Mouse (Mus musculus) G1E (cell line): ENCODE data around the gene Fam186b. TPM values are rescaled to one million over a fixed set of nuclear protein-coding genes. Genes with fewer than 3 reads are reported as not detected.

ENCODE experiments used
- ATAC-seq: 2 replicates; pipeline ENCODE4 v1.8.0; 2016; ENCODE audit warnings: mild to moderate bottlenecking; ENCODE audit not compliant: insufficient number of reproducible peaks, poor library complexity, low FRiP score, severe bottlenecking; ENCODE audit errors: extremely low read depth
- DNase-seq: peaks from one replicate; pipeline ENCODE4 v3.0.0; 2012; ENCODE audit warnings: low spot score
- H3K27me3 ChIP-seq: 2 replicates; pipeline ENCODE4 v1.6.1; 2012; ENCODE audit warnings: mild to moderate bottlenecking, low read length, inconsistent platforms; ENCODE audit not compliant: insufficient read depth
- H3K36me3 ChIP-seq: replicated peaks from 2 replicates; pipeline ENCODE3; 2012; ENCODE audit warnings: mild to moderate bottlenecking, inconsistent platforms
- H3K4me1 ChIP-seq: 2 replicates; pipeline ENCODE4 v1.6.1; 2012; ENCODE audit warnings: low read depth, low read length, inconsistent platforms, mixed read lengths; ENCODE audit not compliant: insufficient read depth
- H3K4me3 ChIP-seq: 2 replicates; pipeline ENCODE4 v1.5.1; 2012; ENCODE audit warnings: low read depth, mild to moderate bottlenecking, inconsistent platforms, low read length, moderate library complexity, mixed read lengths
- H3K9me3 ChIP-seq: replicated peaks from 2 replicates; pipeline ENCODE4 v1.6.1; 2012; ENCODE audit warnings: inconsistent platforms
- CTCF ChIP-seq: IDR thresholded peaks from 2 replicates; pipeline ENCODE4 v1.5.1; 2012; ENCODE audit warnings: low read depth, low read length, inconsistent platforms, mixed read lengths
- GATA1 ChIP-seq: IDR thresholded peaks from 2 replicates; pipeline ENCODE4 v1.6.1; 2012; ENCODE audit warnings: borderline replicate concordance, low read length, inconsistent platforms, mixed read lengths
- GATA2 ChIP-seq: IDR thresholded peaks from 2 replicates; pipeline ENCODE4 v1.6.1; 2012; ENCODE audit warnings: low read depth, low read length, inconsistent platforms, borderline replicate concordance
- POLR2AphosphoS5 ChIP-seq: IDR thresholded peaks from 2 replicates; pipeline ENCODE4 v1.6.1; 2012; ENCODE audit warnings: low read depth, low read length, inconsistent platforms; ENCODE audit not compliant: insufficient replicate concordance
- TAL1 ChIP-seq: conservative IDR thresholded peaks from 2 replicates; pipeline ENCODE4 v1.6.1; 2012; ENCODE audit warnings: low read depth, low read length, inconsistent platforms, mixed read lengths
- polyA plus RNA-seq: library from polyadenylated mRNA; stranded (reverse); fragments of >175 nt; gene quantifications from 2 replicates; pipeline ENCODE4 v1.2.3, GENCODE M21; 2012
- total RNA-seq, 2 experiments: library from RNA; stranded (forward) in 1 of 2; stranded (reverse) in 1 of 2; fragments of 200-1000 nt in 1 of 2; fragments of >200 nt in 1 of 2; fragmentation: Nextera tagmentation in 1 of 2; gene quantifications; 2 replicates each; pipeline ENCODE4 v1.2.3; 2014 to 2017

Fam186b gene
- total and polyA plus RNA-seq, 3 experiments: not detected

DNA sequence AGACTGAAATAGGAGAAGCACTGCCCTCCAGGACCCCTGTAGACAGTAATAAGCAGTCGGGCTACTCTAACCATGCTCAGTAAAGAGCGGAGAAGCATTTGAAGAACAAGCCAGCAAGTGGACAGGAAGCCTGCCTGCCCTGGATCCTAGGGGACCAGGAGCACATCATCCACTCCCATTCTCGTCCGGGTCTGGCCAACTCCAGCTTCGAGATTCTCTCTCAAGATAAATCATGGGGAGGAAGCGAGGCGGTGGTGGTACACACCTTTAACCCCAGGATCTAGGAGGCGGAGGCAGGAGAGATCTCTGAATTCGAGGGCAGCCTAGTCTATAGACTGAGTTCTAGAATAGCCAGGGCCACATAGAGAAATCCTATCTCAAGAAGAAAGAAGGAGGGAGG, 28.5 kb upstream of the Fam186b start:
- no peak overlapping the region for H3K4me3 ChIP-seq
- TF ChIP-seq POLR2AphosphoS5 (no peak), CTCF (no peak), TAL1 (no peak), GATA1 (no peak), GATA2 (no peak)
- peaks cover 42% of the 10 kb centered on the region for H3K27me3 ChIP-seq
- DNase-seq (no peak), ATAC-seq (no peak)
- no peaks in the 10 kb centered on the region for H3K4me1 ChIP-seq
- no peaks in the 10 kb centered on the region for H3K36me3 ChIP-seq
- no peaks in the 10 kb centered on the region for H3K9me3 ChIP-seq

DNA sequence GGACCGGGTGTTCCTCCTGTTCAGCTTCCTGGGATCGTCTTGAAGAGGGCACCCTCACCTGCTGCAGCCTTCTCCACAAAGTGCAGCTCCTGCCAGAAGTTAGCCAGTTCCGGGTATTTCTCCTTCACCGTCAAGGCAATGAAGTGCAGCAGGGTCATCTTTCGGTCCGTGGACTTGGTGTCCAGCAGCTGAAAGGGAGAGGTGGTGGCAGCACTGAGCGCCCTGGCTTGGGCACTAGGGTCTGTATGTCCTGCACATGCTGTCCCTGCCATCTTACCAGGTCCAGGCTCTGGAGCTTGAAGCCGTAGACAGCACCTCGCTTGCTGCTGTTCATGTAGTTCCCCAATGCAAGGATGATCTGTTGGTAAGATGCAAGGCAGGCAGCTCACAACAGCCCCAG, 25.3 kb upstream of the Fam186b start:
- peaks cover 30% of the 10 kb centered on the region for H3K27me3 ChIP-seq
- DNase-seq (no peak), ATAC-seq (no peak)
- H3K4me1 ChIP-seq: no peaks in the 10 kb centered on the region
- peaks cover 26% of the 10 kb centered on the region for H3K36me3 ChIP-seq
- no peak overlapping the region for H3K4me3 ChIP-seq
- no peaks in the 10 kb centered on the region for H3K9me3 ChIP-seq
- TF ChIP-seq TAL1 (no peak), GATA2 (no peak), POLR2AphosphoS5 (no peak), GATA1 (no peak), CTCF (no peak)

DNA sequence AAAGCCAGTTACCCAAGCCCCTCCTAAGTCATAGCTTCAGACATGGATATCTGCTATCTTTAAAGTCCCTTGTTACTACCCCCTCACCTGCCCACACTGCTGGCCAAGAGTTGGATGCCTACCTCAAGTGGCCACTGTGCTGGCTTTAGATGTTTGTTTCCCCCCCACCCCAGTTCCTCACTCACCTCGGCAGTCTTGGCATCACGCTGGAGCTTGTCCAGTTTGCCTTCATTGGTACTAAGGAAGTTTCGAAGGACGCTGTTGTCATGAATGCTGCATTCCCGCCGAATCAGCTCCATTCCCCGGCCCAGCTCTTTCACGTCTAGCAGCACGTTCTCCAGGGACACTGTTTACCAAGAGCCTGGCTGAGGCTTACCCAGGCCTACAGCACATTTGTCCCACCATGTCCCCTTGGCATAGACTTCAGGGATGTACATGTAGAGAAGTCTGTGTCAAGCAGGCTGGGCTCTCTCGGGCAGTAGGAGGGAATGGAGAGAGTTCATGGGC, 24.5 kb upstream of the Fam186b start:
- Histone ChIP-seq H3K4me1 (no peaks in the 10 kb centered on the region), H3K9me3 (no peaks in the 10 kb centered on the region), H3K27me3 (peaks cover 25% of the 10 kb centered on the region), H3K36me3 (peaks cover 33% of the 10 kb centered on the region), H3K4me3 (no peak overlapping the region)
- ATAC-seq: no peak
- TF ChIP-seq GATA1: no peak
- no peak for DNase-seq

DNA sequence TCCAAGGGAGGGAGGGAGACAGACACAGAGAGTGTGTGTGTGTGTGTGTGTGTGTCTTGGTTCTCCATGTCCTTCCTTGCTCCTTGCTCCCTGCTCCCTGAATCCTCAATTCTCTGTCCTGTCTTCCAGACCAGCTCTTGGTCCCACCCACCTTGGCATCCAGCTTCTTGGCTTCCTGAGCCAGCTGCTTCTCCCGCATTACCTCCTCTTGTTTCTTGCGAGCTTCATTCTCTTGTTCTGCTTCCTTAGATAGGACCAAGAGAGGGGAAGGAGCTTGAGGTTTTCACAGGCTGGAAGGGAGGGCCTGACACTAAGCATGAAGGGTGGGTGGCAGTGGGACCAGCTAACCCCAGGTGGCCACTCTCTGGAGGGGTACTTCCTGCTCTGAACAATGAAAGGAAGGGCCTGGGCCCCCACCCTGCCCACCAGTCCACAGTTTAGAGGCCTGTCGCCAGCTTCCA, 23.8 kb upstream of the Fam186b start:
- Histone ChIP-seq H3K27me3 (peaks cover 17% of the 10 kb centered on the region), H3K9me3 (no peaks in the 10 kb centered on the region), H3K36me3 (peaks cover 41% of the 10 kb centered on the region), H3K4me3 (no peak overlapping the region), H3K4me1 (no peaks in the 10 kb centered on the region)
- TF ChIP-seq CTCF: no peak
- no peak for TF ChIP-seq GATA2
- no peak for TF ChIP-seq GATA1
- no peak for TF ChIP-seq POLR2AphosphoS5
- no peak for TF ChIP-seq TAL1
- ATAC-seq: no peak
- DNase-seq: no peak

DNA sequence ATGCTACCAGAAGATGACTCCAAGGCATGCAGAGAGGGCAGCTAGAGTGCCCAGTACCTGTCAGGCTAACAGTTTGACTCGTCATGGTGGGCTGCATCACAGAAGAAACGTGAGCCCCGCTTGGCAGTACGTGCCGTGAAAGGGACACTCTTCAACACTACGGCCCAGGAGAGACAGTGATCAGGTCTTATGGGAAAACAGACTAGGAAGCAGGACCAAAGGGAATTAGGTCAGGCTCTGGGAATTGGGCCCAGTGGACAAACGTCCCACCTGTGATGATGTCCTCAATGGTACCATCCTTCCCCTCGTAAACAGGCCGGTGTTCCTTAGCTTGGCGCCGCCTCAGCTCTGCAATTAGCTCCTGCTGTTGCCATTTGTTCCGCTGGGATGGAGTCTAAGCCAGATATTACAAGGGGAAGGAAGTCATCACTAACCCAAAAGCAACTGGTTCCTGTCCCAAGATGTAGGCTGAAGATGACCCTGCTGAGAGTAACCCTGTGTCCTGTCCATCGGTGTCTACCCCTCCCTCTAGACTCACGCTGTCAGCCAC, 23.2 kb upstream of the Fam186b start:
- Histone ChIP-seq H3K36me3 (peaks cover 46% of the 10 kb centered on the region), H3K4me3 (no peak overlapping the region), H3K4me1 (no peaks in the 10 kb centered on the region), H3K27me3 (peaks cover 12% of the 10 kb centered on the region), H3K9me3 (no peaks in the 10 kb centered on the region)
- no peak for TF ChIP-seq CTCF
- TF ChIP-seq TAL1: no peak
- ATAC-seq: no peak
- DNase-seq: no peak

- Histone ChIP-seq H3K9me3 (no peaks in the 10 kb centered on the region), H3K36me3 (peaks cover 52% of the 10 kb centered on the region), H3K27me3 (peaks cover 8% of the 10 kb centered on the region), H3K4me1 (no peaks in the 10 kb centered on the region), H3K4me3 (no peak overlapping the region)
- no peak for TF ChIP-seq GATA1
- TF ChIP-seq POLR2AphosphoS5: no peak
- no peak for TF ChIP-seq CTCF
- no peak for TF ChIP-seq GATA2
- TF ChIP-seq TAL1: no peak
- no peak for DNase-seq
- no peak for ATAC-seq
Observed at GRCm38 (mm10) chr15:99318071-99318470, 22.4 kb upstream of the Fam186b start.

- TF ChIP-seq TAL1 (no peak), POLR2AphosphoS5 (no peak), CTCF (no peak), GATA2 (no peak), GATA1 (no peak)
- no peak for ATAC-seq
- Histone ChIP-seq H3K36me3 (peaks cover 58% of the 10 kb centered on the region), H3K27me3 (peaks cover 6% of the 10 kb centered on the region), H3K4me1 (no peaks in the 10 kb centered on the region), H3K9me3 (no peaks in the 10 kb centered on the region), H3K4me3 (no peak overlapping the region)
- DNase-seq: no peak
Observed at GRCm38 (mm10) chr15:99317267-99317651, 21.6 kb upstream of the Fam186b start.
